Mouse (Mus musculus): ENCODE data around the gene Cacna1e. TPM values are rescaled to one million over a fixed set of nuclear protein-coding genes. Genes with fewer than 3 reads are reported as not detected.

Gene Cacna1e
- 1.4 and 3.8 TPM in 2 replicates for total RNA-seq (2015; ENCODE audit: low replicate concordance)
- 2.1 and 2.2 TPM in 2 replicates for total RNA-seq (2017; ENCODE audit: low replicate concordance)

- ATAC-seq (replicated peaks; ENCODE audit: low FRiP score, poor library complexity, severe bottlenecking): no peak
Observed at GRCm38 (mm10) chr1:154884275-154885206, at the start of gene Cacna1e. Gene Cacna1e (minus strand): TSS chr1:154884501.

GRCm38 (mm10) chr1:154918406-154918805 lies 34.1 kb upstream of the Cacna1e start:
- ATAC-seq (replicated peaks; ENCODE audit: low FRiP score, poor library complexity, severe bottlenecking): no peak

- no peak for ATAC-seq (replicated peaks; ENCODE audit: low FRiP score, poor library complexity, severe bottlenecking)
Observed at GRCm38 (mm10) chr1:154917438-154917837, 33.1 kb upstream of the Cacna1e start.

- no peak for ATAC-seq (replicated peaks; ENCODE audit: low FRiP score, poor library complexity, severe bottlenecking)
Observed at GRCm38 (mm10) chr1:154909554-154909953, 25.3 kb upstream of the Cacna1e start.

GRCm38 (mm10) chr1:154897390-154897789 lies 13.1 kb upstream of the Cacna1e start:
- no peak for ATAC-seq (replicated peaks; ENCODE audit: low FRiP score, poor library complexity, severe bottlenecking)

- ATAC-seq (replicated peaks; ENCODE audit: low FRiP score, poor library complexity, severe bottlenecking): no peak
Observed at GRCm38 (mm10) chr1:154890244-154890643, 5.9 kb upstream of the Cacna1e start.

GRCm38 (mm10) chr1:154888495-154888894 lies 4.2 kb upstream of the Cacna1e start:
- ATAC-seq (replicated peaks; ENCODE audit: low FRiP score, poor library complexity, severe bottlenecking): no peak

GRCm38 (mm10) chr1:154888018-154888417 lies 3.7 kb upstream of the Cacna1e start:
- no peak for ATAC-seq (replicated peaks; ENCODE audit: low FRiP score, poor library complexity, severe bottlenecking)

GRCm38 (mm10) chr1:154887546-154887945 lies 3.2 kb upstream of the Cacna1e start:
- no peak for ATAC-seq (replicated peaks; ENCODE audit: low FRiP score, poor library complexity, severe bottlenecking)

- ATAC-seq (replicated peaks; ENCODE audit: low FRiP score, poor library complexity, severe bottlenecking): no peak
Observed at GRCm38 (mm10) chr1:154886611-154887010, 2.3 kb upstream of the Cacna1e start.

GRCm38 (mm10) chr1:154885207-154885548 lies 877 bp upstream of the Cacna1e start:
- no peak for ATAC-seq (replicated peaks; ENCODE audit: low FRiP score, poor library complexity, severe bottlenecking)

GRCm38 (mm10) chr1:154883596-154884191 lies 607 bp downstream of the Cacna1e start:
- ATAC-seq (replicated peaks; ENCODE audit: low FRiP score, poor library complexity, severe bottlenecking): no peak

GRCm38 (mm10) chr1:154865981-154866380 lies 18.3 kb downstream of the Cacna1e start:
- ATAC-seq (replicated peaks; ENCODE audit: low FRiP score, poor library complexity, severe bottlenecking): no peak

GRCm38 (mm10) chr1:154861416-154861815 lies 22.9 kb downstream of the Cacna1e start:
- no peak for ATAC-seq (replicated peaks; ENCODE audit: low FRiP score, poor library complexity, severe bottlenecking)

- ATAC-seq (replicated peaks; ENCODE audit: low FRiP score, poor library complexity, severe bottlenecking): no peak
Observed at GRCm38 (mm10) chr1:154854564-154854963, 29.7 kb downstream of the Cacna1e start.

- ATAC-seq (replicated peaks; ENCODE audit: low FRiP score, poor library complexity, severe bottlenecking): no peak
Observed at GRCm38 (mm10) chr1:154850515-154851287, 33.6 kb downstream of the Cacna1e start.

GRCm38 (mm10) chr1:154848683-154849579 lies 35.4 kb downstream of the Cacna1e start:
- no peak for ATAC-seq (replicated peaks; ENCODE audit: low FRiP score, poor library complexity, severe bottlenecking)

GRCm38 (mm10) chr1:154846900-154847299 lies 37.4 kb downstream of the Cacna1e start:
- no peak for ATAC-seq (replicated peaks; ENCODE audit: low FRiP score, poor library complexity, severe bottlenecking)

- ATAC-seq (replicated peaks; ENCODE audit: low FRiP score, poor library complexity, severe bottlenecking): no peak
Observed at GRCm38 (mm10) chr1:154843427-154843826, 40.9 kb downstream of the Cacna1e start.
